Mouse (Mus musculus) thymus, adult 18-20 months (tissue): ENCODE data around the gene Sbf2.

Source experiments
- DNase-seq, 2 experiments: peaks; one replicate each; pipeline ENCODE4 v3.0.0; 2022; ENCODE audit warnings: mixed read lengths in 2 of 2

Gene Sbf2

DNA sequence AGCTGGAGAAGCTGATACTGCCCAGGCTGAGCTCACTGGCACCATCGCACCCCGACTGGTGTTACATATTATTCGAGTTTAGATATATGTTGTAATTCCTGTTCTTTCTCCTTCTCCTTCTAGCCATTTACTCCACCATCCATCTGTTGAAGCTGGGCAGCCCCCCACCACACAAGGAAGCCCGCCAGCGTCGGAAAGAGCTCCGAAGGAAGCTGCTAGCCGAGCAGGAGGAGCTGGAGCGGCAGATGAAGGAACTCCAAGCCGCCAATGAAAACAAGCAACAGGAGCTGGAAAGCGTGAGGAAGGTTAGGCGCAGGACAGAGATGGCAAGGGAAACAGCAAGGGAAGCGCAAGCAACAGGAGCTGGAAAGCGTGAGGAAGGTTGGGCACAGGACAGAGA is 344.9 kb downstream of the Sbf2 start:
- no peak for DNase-seq

- no peak for DNase-seq
Measured at GRCm38 (mm10) chr7:110268511-110268910, 346.2 kb downstream of the Sbf2 start.

DNA sequence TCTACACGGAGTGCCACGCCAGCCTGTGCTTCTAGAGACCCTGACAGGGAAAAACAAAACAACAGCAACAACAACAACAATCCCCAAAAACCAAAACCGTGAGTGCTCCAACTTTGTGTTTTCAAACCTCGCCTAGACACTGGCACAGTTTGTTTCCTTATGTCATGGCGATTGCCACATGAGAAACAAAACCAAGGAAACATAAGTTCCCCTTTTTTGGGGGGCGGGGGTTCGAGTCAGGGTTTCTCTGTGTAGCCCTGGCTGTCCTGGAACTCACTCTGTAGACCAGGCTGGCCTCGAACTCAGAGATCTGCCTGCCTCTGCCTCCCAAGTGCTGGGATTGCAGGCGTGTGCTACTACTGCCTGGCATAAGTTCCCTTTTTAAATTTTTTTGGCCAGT is 346.7 kb downstream of the Sbf2 start:
- DNase-seq = no peak

GRCm38 (mm10) chr7:110267014-110267413 is 347.7 kb downstream of the Sbf2 start:
- DNase-seq = no peak

DNA sequence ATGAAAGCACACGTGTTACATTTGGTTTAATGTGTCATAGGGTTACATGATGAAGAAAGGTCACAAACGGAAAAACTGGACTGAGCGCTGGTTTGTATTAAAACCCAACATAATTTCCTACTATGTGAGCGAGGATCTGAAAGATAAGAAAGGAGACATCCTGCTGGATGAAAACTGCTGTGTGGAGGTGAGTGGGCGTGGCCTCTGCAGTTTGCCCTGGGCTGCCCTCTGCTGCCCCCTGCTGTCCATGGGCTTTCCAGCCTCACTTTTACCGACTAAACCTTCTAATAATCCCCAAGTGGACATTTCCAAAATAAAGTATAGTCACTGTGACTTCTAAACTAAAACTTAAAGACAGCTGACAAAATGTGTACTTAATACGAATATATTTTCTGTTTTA is 348.9 kb downstream of the Sbf2 start:
- DNase-seq = peak; percentile 54 to 64

GRCm38 (mm10) chr7:110263474-110263873 is 351.2 kb downstream of the Sbf2 start:
- DNase-seq = no peak

- no peak for DNase-seq
Measured at GRCm38 (mm10) chr7:110262661-110263060, 352.1 kb downstream of the Sbf2 start.

DNA sequence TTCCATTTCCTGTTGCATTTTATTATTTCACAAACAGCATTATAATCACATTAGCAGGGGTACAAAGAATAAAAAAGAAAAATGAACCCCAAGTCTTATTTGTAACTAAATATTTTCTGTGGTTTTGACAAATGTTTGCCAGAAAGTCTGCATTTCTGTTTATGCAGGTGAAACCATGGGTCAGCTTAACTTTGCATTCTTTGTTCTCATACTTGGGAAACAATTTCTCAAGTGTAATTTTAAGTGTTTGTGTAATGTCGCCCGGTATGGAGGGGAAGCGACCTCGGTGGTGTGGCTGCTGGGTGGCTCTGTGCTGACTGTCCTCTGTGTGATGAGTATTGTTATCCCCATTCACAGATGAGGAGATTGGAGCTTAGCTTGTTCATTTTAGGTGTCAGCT is 352.9 kb downstream of the Sbf2 start:
- DNase-seq = no peak

- DNase-seq = no peak
Measured at GRCm38 (mm10) chr7:110259966-110260711, 354.6 kb downstream of the Sbf2 start.

DNA sequence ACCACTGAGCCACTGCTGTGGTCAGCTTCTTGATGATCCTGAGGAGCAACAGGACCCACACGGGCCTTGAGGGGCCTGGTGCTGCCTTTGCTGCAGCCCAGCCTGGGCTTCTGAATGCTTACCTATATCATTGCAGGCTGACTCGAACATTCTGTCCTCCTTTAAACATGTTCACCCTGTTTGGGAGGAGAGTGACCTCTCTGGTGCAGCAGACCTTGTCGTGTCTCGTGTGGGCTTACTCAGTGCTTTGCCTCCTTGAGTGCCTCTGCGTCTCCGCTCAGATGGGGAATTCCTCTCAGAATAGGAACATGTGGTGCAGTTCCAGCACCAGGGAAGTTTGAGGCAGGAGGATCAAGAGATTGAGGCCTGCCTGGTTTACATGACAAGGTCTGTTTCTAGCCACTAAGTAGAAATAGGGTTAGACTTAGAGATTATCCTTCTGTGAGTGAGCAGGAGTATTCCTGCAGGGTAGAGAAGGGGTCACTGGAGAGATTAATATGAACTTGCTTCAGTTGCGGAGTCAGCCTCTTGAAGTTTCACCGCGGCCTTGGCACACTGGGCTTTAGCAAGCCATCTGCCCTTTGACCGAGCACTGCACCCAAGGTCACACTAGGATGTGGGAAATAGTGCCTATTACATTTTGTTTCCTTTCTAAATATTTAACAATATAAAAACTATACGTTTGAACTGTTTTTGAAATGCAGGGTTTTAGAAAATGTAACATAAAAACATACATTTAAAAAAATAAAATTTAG is 356.3 kb downstream of the Sbf2 start:
- DNase-seq = no peak
